Mouse (Mus musculus): ENCODE results near the gene Sdsl. TPM values are rescaled to one million over a fixed set of nuclear protein-coding genes. Genes with fewer than 3 reads are reported as not detected.

Gene Sdsl
- polyA plus RNA-seq, 1 experiment from 2014 or later: 5.1 TPM

- Histone ChIP-seq H3K9me3 (replicated peaks) (no peaks in the 10 kb centered on the region), H3K27me3 (peaks cover 99% of the 10 kb centered on the region), H3K36me3 (ENCODE audit: poor library complexity, severe bottlenecking) (no peaks in the 10 kb centered on the region), H3K4me2 (peak overlapping the region; percentile 68), H3K27ac (no peak overlapping the region; the same call in 1 of the 2 replicates), H3K9ac (peak overlapping the region; percentile 67), H3K4me1 (peaks cover 39% of the 10 kb centered on the region), H3K4me3 (peak overlapping the region; percentile 44)
- 1% methylated on average over 13 of the region's 13 CpGs for WGBS
- no peak for ATAC-seq
Measured at GRCm38 (mm10) chr5:120433135-120433760, 39.4 kb downstream of the Sdsl start.

GRCm38 (mm10) chr5:120432486-120433015, 40.1 kb downstream of the Sdsl start:
- Histone ChIP-seq H3K4me3 (peak overlapping the region; percentile 44), H3K36me3 (ENCODE audit: poor library complexity, severe bottlenecking) (no peaks in the 10 kb centered on the region), H3K27me3 (peaks cover 99% of the 10 kb centered on the region), H3K9me3 (replicated peaks) (no peaks in the 10 kb centered on the region), H3K4me2 (peak overlapping the region; percentile 47; the same call in 1 of the 2 replicates), H3K27ac (peak overlapping the region; percentile 58), H3K4me1 (peaks cover 37% of the 10 kb centered on the region), H3K9ac (peak overlapping the region; percentile 67)
- no peak for ATAC-seq
- WGBS: under 1% methylated on average over 9 of the region's 9 CpGs

DNA sequence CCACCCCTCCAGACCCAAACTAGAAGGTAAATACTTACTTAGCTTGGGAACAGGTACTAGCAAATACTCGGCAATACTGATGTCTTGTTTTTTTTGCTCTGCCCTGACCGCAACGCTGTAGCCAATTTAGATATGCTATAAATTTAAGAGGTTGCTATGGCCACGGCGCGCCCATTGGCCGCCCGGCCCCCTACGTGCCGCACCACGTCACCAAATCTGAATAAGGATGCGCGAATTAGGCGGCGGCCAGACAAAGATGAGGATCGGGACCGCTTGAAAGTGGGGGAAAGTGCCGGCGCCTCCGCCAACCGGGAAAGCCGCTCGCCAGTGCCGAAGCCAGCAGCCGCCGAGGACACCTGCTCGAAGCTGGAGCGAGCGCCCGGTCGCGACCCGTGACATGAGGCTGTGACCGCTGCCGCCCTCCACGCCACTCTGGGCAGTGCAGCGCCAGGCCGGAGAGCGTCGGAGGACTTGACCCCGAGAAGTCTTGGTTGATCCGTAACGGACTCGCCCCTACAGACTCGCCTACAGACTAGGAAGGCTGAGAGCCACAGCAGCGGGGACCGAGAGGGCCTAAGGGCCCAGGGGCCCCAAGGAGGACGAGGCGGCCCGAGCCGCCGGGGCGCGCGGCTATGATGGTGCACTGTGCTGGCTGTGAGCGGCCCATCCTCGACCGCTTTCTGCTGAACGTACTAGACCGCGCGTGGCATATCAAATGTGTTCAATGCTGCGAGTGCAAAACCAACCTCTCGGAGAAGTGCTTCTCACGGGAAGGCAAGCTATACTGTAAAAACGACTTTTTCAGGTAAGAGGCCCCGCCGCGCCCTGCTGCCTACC, 40.7 kb downstream of the Sdsl start, which contains the start of gene Lhx5:
Lhx5 (plus strand) TSS at position 51 of the 837 bp plus-strand sequence.
- Histone ChIP-seq H3K4me1 (peaks cover 37% of the 10 kb centered on the region), H3K27ac (peak within 1 kb of the TSS; percentile 58), H3K4me2 (peak within 1 kb of the TSS; percentile 47), H3K36me3 (ENCODE audit: poor library complexity, severe bottlenecking) (no peaks in the 10 kb centered on the region), H3K27me3 (peaks cover 99% of the 10 kb centered on the region), H3K9me3 (replicated peaks) (no peaks in the 10 kb centered on the region), H3K9ac (peak within 1 kb of the TSS; percentile 67), H3K4me3 (peak within 1 kb of the TSS; percentile 44)
- ATAC-seq: no peak
- WGBS: under 1% methylated on average over 69 of the region's 69 CpGs

DNA sequence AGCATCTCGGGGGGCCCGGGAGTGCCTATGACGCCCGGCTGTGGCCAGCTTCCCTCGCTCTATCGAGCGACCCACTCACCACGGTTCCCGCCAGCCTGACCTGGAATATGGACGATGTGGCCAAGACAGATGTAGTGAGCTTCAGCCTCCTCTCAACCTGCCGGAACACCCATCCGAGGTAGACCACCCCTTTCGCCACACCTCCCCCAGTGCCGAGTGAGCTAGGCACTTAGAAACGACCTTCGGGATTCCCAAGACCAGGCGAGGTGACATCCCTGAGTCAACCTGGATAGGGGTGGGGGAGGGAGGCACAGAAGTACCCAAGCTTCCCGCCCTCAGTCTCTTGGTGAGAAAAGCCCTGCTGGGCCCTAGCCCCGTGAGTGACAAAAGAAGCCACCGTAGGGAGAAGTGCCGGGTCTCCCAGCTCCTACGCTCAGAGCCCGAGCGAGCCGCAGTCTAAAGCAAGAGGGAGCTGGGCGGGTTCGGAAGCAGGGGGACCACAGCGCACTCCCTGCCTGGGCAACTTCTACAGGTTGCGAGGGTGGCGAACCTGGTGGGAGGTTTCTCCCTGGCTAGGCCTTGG, 41.5 kb downstream of the Sdsl start:
- peak overlapping the region; percentile 44 for H3K4me3 ChIP-seq
- H3K27ac ChIP-seq: peak overlapping the region; percentile 40
- under 1% methylated on average over 30 of the region's 30 CpGs for WGBS
- ATAC-seq: no peak
- peaks cover 99% of the 10 kb centered on the region for H3K27me3 ChIP-seq
- peaks cover 32% of the 10 kb centered on the region for H3K4me1 ChIP-seq
- H3K9me3 ChIP-seq (replicated peaks): no peaks in the 10 kb centered on the region
- H3K36me3 ChIP-seq (ENCODE audit: poor library complexity, severe bottlenecking): no peaks in the 10 kb centered on the region
- H3K9ac ChIP-seq: peak overlapping the region; percentile 61
- peak overlapping the region; percentile 47 for H3K4me2 ChIP-seq

DNA sequence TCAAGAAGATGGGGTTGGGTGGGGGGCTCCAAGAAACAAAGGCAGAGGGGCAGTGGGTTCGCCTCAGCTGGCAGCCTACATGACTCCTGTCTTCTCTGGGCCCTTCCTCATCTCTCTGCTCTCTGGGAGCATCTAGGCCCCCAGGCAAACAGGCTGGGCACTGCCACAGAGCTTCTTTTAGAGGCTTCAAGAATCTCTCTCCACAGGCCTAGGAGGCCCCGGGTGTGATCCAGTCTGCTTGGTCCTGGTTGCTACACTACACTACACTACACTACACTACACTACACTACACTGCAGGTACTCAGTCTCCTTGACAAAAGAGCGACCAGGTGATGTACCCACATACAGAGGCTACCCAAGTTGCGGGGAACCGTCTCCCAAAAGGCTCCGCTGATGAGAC, 42.9 kb downstream of the Sdsl start:
- H3K27ac ChIP-seq: peak overlapping the region; percentile 35; the same call in 1 of the 2 replicates
- H3K4me3 ChIP-seq: peak overlapping the region; percentile 21
- no peaks in the 10 kb centered on the region for H3K9me3 ChIP-seq (replicated peaks)
- H3K27me3 ChIP-seq: peaks cover 96% of the 10 kb centered on the region
- H3K4me1 ChIP-seq: peaks cover 26% of the 10 kb centered on the region
- H3K4me2 ChIP-seq: peak overlapping the region; percentile 36
- H3K36me3 ChIP-seq (ENCODE audit: poor library complexity, severe bottlenecking): no peaks in the 10 kb centered on the region
- peak overlapping the region; percentile 40 for H3K9ac ChIP-seq
- WGBS: 26% methylated on average over 6 of the region's 6 CpGs
- ATAC-seq: no peak

- peak overlapping the region; percentile 50 for H3K4me2 ChIP-seq
- WGBS: 3% methylated on average over 5 of the region's 6 CpGs
- H3K27me3 ChIP-seq: peaks cover 96% of the 10 kb centered on the region
- no peaks in the 10 kb centered on the region for H3K9me3 ChIP-seq (replicated peaks)
- 0 out of 2 replicates have a peak overlapping the region, but pooled peaks have one; percentile 7 for H3K27ac ChIP-seq
- H3K4me3 ChIP-seq: peak overlapping the region; percentile 21
- no peak overlapping the region for H3K9ac ChIP-seq
- no peaks in the 10 kb centered on the region for H3K36me3 ChIP-seq (ENCODE audit: poor library complexity, severe bottlenecking)
- H3K4me1 ChIP-seq: peaks cover 26% of the 10 kb centered on the region
- no peak for ATAC-seq
Measured at GRCm38 (mm10) chr5:120428990-120429389, 43.6 kb downstream of the Sdsl start.

- peak overlapping the region; percentile 50 for H3K4me2 ChIP-seq
- H3K9ac ChIP-seq: peak overlapping the region; percentile 45
- 4% methylated on average over 21 of the region's 21 CpGs for WGBS
Measured at GRCm38 (mm10) chr5:120428189-120428838, 44.3 kb downstream of the Sdsl start.

GRCm38 (mm10) chr5:120427451-120427938, 45.1 kb downstream of the Sdsl start:
- Histone ChIP-seq H3K9ac (peak overlapping the region; percentile 53), H3K4me2 (peak overlapping the region; percentile 50), H3K27me3 (peaks cover 95% of the 10 kb centered on the region), H3K4me1 (peaks cover 26% of the 10 kb centered on the region), H3K4me3 (peak overlapping the region; percentile 25), H3K36me3 (ENCODE audit: poor library complexity, severe bottlenecking) (no peaks in the 10 kb centered on the region), H3K27ac (peak overlapping the region; percentile 55), H3K9me3 (replicated peaks) (no peaks in the 10 kb centered on the region)
- WGBS: under 1% methylated on average over 33 of the region's 33 CpGs
- no peak for ATAC-seq

More at GRCm38 (mm10) chr5:120428189-120428838, 44.3 kb downstream of the Sdsl start:
- ATAC-seq: no peak
- H3K27me3 ChIP-seq: peaks cover 95% of the 10 kb centered on the region
- H3K36me3 ChIP-seq (ENCODE audit: poor library complexity, severe bottlenecking): no peaks in the 10 kb centered on the region
- peak overlapping the region; percentile 55 for H3K27ac ChIP-seq
- H3K4me3 ChIP-seq: peak overlapping the region; percentile 21
- peaks cover 26% of the 10 kb centered on the region for H3K4me1 ChIP-seq
- H3K9me3 ChIP-seq (replicated peaks): no peaks in the 10 kb centered on the region

DNA sequence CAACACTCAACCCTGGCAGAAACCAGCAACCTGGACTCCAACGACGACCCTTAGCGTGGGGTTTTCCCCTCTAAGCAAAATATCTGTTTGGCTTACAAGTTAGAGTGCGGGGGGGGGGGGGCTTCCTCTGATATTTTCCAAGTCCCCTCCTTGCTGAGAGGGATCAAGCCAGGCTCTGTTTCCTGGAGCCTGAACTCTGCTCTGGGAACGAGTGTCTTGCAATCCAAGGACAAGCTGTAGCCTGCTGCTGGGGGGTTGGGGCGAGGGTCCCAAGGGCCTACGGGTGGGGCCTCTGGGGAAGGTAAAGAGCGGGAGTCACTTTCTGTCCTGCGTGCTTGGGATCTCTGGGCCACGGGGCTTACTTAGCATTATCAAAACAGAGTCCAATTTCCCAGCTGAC, 46.0 kb downstream of the Sdsl start:
- Histone ChIP-seq H3K36me3 (ENCODE audit: poor library complexity, severe bottlenecking) (no peaks in the 10 kb centered on the region), H3K9me3 (replicated peaks) (no peaks in the 10 kb centered on the region), H3K4me3 (peak overlapping the region; percentile 25; the same call in 1 of the 2 replicates), H3K4me1 (peaks cover 21% of the 10 kb centered on the region), H3K9ac (peak overlapping the region; percentile 53), H3K27me3 (peaks cover 95% of the 10 kb centered on the region), H3K27ac (peak overlapping the region; percentile 31; the same call in 1 of the 2 replicates), H3K4me2 (peak overlapping the region; percentile 50)
- WGBS: under 1% methylated on average over 10 of the region's 10 CpGs
- ATAC-seq: no peak

- H3K27ac ChIP-seq: peak overlapping the region; percentile 48
- ATAC-seq: no peak
- H3K9me3 ChIP-seq (replicated peaks): no peaks in the 10 kb centered on the region
- H3K4me2 ChIP-seq: peak overlapping the region; percentile 39
- H3K9ac ChIP-seq: peak overlapping the region; percentile 40; the same call in 1 of the 2 replicates
- H3K27me3 ChIP-seq: peaks cover 95% of the 10 kb centered on the region
- H3K36me3 ChIP-seq (ENCODE audit: poor library complexity, severe bottlenecking): no peaks in the 10 kb centered on the region
- H3K4me3 ChIP-seq: peak overlapping the region; percentile 21
- peaks cover 17% of the 10 kb centered on the region for H3K4me1 ChIP-seq
- 1% methylated on average over 15 of the region's 20 CpGs for WGBS
Measured at GRCm38 (mm10) chr5:120425711-120426110, 46.9 kb downstream of the Sdsl start.

GRCm38 (mm10) chr5:120424657-120425056, 48.0 kb downstream of the Sdsl start:
- peak overlapping the region; percentile 3; the same call in 1 of the 2 replicates for H3K4me2 ChIP-seq
- H3K27ac ChIP-seq: peak overlapping the region; percentile 31; the same call in 1 of the 2 replicates
- H3K36me3 ChIP-seq (ENCODE audit: poor library complexity, severe bottlenecking): no peaks in the 10 kb centered on the region
- peaks cover 96% of the 10 kb centered on the region for H3K27me3 ChIP-seq
- WGBS: under 1% methylated on average over 11 of the region's 11 CpGs
- H3K4me3 ChIP-seq: peak overlapping the region; percentile 10
- H3K4me1 ChIP-seq: peaks cover 17% of the 10 kb centered on the region
- ATAC-seq: no peak
- peak overlapping the region; percentile 13; the same call in 1 of the 2 replicates for H3K9ac ChIP-seq
- no peaks in the 10 kb centered on the region for H3K9me3 ChIP-seq (replicated peaks)

Data from forebrain, embryonic 13.5 days (tissue).